Mouse (Mus musculus) CD4-positive helper T cell, adult 2 months (primary cell): ENCODE measurements around the gene Rnf17.

Source experiments
- DNase-seq: peaks from one replicate; pipeline ENCODE4 v3.0.0-alpha.2; 2012; ENCODE audit warnings: low read depth, missing footprints, low spot score

Rnf17 gene

GRCm38 (mm10) chr14:56402311-56403071 is at the start of gene Rnf17:
TSS of gene Rnf17 (plus strand) at chr14:56402581.
- no peak for DNase-seq

DNA sequence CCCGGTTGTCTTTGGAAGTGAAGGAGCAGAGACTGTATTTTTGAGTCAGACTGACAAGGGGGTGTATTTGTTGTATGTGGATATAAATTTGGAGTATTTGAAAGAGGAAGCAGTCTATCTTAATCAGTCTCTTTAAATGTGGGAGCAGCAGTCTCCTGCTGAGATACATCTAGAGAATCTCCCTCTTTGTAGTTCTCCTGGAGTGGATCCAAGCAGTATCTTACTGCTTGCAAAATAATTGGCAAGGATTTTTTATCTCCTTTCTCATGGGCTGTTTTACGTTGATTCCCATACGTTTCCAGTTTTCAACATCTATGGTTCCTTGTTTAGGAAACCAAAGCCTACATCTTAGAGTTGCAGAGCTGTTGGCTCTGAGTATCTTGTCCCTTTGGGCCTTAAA is 47.6 kb upstream of the Rnf17 start:
- DNase-seq = no peak

- no peak for DNase-seq
Observed at GRCm38 (mm10) chr14:56355396-56355795, 47.0 kb upstream of the Rnf17 start.

DNA sequence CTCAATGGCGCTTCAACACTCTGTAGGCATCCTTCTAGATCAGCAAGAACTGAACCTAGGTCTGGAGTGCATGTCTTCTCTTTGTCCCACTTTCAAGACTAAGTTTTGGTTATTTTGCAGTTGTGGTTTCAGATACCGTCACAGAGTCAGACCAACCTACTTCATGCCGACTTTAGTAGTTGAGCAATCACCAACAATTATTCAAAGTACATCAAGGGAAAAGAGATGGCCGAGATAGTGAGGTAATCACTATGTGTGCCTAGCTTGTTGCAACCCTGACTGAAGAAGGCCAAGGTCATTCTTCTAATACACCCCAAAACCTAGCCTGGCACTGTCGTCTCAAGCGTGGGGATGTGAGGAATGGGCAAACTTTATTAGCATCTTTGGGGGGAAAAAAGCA is 46.2 kb upstream of the Rnf17 start:
- no peak for DNase-seq

DNA sequence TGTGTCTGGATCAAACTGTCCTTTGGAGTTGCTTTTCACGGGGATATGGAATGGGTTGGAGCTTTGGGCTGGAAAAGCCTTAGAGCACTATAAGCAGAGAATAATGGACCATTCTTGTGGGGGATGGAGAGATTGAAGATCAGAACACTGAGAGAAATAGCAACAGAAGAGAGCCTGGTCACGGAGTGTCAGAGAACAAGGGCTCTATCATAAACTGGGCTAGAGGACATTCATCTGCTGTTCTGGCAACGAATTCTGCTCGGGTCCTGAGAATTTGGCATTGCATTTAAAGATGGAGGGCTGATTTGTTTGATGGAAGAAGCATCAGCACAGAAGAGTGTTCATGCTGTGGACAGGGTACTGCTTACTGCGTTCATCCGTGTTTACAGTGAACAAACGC is 44.0 kb upstream of the Rnf17 start:
- no peak for DNase-seq

- DNase-seq = no peak
Observed at GRCm38 (mm10) chr14:56359131-56359530, 43.2 kb upstream of the Rnf17 start.

GRCm38 (mm10) chr14:56364711-56365237 is 37.6 kb upstream of the Rnf17 start, which contains the start of gene Atp12a:
TSS of gene Atp12a (plus strand) at chr14:56365068.
- DNase-seq = no peak

GRCm38 (mm10) chr14:56365292-56365691 is 37.1 kb upstream of the Rnf17 start:
- DNase-seq = no peak

GRCm38 (mm10) chr14:56366712-56367111 is 35.7 kb upstream of the Rnf17 start:
- DNase-seq = no peak

DNA sequence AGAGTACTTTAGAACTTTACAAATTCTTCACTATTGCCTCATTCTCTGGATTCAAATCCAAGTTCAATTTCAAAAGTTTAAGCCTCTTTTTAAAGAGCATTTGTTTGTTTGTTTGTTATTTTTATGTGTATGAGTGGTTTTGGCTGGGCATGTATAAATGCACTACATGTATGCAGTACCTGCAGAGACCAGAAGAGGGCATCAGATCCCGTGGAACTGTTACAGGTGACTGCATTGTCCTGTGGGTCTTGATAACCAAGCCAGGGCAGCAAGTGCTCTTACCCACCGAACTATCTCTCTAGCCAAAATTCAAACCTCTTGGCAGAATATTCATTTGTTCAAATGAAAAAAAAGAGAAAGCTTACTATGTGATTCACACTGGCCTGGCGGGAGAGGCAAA is 33.5 kb upstream of the Rnf17 start:
- no peak for DNase-seq

DNA sequence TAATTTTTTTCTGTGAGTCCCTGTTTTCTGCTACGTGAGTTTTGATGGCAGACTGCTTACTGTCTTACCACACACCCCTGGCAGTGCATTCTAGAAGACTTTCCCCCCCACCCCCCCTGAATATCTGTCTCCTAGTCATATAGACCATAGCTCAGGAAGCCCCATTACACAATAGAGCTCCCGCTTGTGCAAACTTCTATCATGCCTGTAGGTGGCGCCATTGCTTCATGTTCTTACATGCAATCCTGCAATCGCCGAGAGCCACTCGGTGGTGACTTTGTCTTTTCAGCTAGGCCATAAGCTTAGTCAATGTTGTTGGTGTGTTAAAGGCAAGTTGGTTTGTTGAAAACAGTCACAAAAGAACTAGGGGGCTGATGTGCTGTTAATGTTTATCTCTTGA is 26.6 kb upstream of the Rnf17 start:
- DNase-seq = peak; percentile 64

GRCm38 (mm10) chr14:56377745-56378144 is 24.6 kb upstream of the Rnf17 start:
- DNase-seq = no peak

DNA sequence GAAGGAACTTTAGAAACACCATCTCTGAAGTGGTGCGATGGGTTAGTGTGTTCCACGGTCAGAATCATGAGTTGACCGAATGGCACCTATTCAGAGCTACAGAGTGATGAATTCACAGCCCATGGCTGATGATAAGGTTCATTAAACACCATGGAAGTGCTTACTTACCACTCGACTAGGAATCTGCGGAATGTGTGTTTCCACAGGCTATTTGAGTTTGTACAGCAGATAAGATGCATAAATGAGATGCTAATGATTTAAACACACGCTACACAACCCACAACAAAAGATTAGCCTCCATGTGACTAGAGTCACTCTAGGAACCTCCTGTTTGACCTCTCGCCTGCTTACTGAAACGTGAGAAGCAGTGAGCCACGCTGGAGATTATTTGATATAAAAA is 23.0 kb upstream of the Rnf17 start:
- no peak for DNase-seq

DNA sequence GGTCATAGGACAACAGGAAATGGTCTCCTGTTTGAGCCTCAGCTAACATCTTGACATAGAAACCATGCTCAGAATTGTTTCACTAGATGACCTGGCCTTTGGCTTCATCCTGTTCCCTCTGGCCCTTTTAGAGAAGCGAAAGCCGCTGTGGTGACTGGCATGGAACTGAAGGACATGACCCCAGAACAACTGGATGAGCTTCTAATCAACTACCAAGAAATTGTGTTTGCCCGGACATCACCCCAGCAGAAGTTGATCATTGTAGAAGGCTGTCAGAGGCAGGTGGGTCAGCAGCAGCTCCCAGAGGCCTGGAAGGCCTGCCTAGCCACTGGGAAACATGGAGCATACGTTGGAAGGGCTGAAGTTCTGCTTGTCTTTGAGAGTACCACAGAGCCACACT is 20.0 kb upstream of the Rnf17 start:
- no peak for DNase-seq

GRCm38 (mm10) chr14:56390247-56390646 is 12.1 kb upstream of the Rnf17 start:
- DNase-seq = no peak

DNA sequence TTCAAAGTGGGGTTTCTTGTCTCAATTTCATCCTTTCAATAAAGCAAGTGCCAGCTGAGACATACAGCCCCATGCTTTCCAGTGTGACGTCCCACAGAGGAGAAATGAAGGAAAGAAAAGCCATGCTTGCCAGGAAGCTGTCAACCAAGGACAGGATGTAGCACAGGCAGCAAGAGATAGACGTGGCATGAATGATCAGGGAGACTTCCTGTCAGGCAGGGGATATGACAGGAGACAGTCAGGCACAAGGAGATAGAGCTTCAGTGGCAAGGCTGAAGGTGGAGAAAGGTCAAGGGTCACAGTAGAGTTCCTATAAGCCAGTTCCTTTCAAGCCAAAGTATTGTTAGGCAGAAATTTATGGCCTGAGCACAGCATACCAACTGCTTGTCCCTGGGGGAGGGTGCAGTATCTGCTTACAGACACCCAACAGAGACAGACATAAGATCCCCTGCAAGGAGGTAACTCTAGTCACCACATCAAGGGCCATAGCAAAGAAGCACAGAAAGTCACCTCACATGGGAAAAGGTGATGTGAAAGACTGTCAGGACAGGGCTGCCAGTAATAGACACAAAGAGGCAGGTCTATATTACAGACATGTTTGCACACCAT is 8.6 kb upstream of the Rnf17 start:
- no peak for DNase-seq

DNA sequence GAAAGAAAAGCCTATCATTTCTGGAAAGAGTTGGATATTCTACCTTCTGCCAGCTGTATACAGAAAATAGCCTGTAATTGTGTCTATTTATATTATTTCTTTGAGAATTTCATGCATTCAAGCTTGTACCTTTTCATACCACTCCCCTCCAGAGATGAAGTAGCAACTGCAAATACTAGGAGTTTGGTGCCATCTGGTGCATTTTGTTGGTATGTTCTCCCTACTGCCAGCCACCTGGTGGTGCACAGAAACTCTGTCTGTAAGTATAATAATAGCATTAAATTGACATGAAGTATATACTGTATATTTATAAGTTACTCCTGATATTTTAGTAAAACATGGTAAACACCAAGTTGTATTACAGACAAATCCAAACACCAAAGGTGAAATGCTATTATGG is 4.4 kb upstream of the Rnf17 start:
- peak; percentile 24 for DNase-seq

DNA sequence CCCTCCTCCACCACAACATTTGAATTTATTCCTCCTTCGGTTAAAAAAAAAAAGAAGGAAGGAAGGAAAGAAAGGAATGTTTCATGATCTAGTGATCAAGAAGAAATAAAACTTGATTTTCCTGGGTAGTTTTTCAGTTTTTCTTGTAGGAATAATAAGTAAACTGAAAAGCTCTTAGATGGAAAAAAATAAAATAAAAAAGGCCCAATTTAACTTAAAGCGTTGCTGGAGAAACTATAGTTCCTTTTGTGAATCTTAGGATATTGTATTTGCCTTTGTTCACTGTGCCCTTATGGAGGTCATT is 643 bp downstream of the Rnf17 start:
- no peak for DNase-seq

DNA sequence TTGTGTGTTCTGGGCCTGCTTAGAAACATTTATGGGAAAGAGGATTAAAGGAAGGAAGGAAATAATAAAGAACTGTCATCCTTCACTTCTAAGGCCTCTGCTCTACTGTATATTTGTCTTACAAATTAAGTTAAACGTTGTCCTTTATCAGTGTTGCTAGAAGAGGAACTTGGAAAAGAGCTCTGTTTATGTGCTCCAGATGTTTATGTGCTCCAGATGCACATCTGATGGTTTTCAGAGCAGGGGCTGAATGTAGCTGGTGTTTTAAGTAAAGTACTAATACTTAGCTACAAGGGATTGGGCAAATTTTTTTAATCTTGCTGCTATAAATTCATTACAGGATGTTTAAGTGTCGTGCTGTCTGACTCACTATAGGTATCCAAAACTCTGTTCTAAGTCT is 59.7 kb downstream of the Rnf17 start:
- no peak for DNase-seq

- DNase-seq = no peak
Observed at GRCm38 (mm10) chr14:56462729-56463128, 60.3 kb downstream of the Rnf17 start.

GRCm38 (mm10) chr14:56468145-56468544 is 65.8 kb downstream of the Rnf17 start:
- peak; percentile 6 for DNase-seq

DNA sequence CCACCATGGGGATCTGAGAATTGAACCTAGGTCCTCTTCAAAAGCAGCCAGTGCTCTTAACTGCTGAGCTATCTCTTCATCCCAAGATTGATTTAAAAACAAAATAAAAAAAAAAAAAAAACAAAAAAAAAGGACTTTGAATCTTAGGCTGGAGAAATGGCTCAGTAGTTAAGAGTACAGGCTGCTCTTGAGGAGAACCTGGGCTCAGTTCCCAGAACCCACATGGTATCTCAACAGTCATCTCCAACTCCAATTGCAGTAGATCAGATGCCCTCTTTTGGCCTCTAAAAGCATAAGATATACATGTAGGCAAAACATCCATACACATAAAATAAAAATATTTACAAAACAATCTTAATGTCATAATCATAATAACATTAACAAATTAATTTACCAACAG is 87.4 kb downstream of the Rnf17 start:
- DNase-seq = no peak

DNA sequence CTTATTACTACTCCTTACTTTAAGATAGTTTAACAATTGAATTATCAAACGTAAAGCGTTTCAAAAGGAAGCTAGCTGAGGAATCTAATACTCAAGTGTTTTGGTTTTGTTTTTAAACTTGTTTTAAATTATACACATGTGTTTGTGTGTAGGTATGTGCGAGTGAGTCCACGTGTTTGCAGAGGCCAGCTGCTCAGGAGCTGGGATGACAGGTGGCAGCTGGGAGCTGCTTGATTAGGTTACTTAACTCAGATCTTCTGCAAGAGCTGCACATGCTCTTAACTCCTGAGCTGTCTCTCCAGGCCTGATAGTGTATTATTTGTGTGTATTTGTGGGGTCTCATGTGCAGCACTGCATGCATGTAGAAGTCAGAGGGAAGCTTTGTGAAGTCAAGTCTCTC is 100.0 kb downstream of the Rnf17 start:
- no peak for DNase-seq
